Mouse (Mus musculus): ENCODE results near the gene Etnk1.

DNA sequence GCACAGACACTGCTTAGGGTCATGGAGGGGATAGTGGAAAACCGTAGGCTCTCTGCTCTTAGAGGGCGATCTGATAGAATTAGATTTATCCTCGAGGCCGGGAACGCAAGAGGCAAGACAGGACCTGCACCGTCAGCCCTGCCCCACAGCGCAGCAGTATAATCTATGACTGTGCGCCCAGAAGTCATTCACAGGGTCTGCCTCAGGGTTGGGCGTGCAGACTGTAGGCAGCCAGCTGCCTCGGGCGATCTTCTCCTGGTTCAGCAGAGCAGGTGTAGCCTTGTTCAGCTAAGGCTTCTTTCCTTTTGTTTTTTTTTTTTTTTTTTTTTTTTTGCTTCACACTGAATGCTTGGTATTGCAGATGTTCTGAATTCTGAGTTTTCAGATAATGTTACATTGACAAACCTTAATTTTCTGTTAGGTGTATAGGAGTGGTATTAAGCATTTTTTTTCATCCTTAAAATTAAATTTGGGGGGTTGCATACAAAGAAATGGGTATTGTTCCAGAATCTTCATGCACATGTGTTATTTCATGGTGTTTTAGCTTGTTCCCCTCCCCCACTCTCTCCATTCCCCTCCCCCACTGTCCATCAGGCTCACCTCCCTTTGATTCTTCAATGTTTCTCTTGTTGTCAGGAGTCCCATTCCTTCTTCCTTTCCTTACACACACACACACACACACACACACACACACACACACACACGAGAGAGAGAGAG, 4.7 kb upstream of the Etnk1 start:
- TF ChIP-seq CTCF (IDR thresholded peaks at IDR 0.05; ENCODE audit: borderline replicate concordance, insufficient read depth, low read length): no peak
- no peak for TF ChIP-seq POLR2A (IDR thresholded peaks at IDR 0.05; ENCODE audit: low read depth, low read length)
